Mouse (Mus musculus) monocyte, adult 5-6 weeks (primary cell): ENCODE data around the gene Klhl29. TPM values are rescaled to one million over a fixed set of nuclear protein-coding genes. Genes with fewer than 3 reads are reported as not detected.

Experiments
- ATAC-seq: fragments of 153-309, 156-312 bp; replicated peaks from 2 replicates; pipeline ENCODE4 v1.8.0; 2017; ENCODE audit warnings: mild to moderate bottlenecking; ENCODE audit not compliant: low TSS enrichment, insufficient number of reproducible peaks, severe bottlenecking, poor library complexity, low FRiP score
- total RNA-seq: library from RNA; stranded (forward); fragments of 200-1000, 200-491, 200-594 nt; gene quantifications from 3 replicates; pipeline ENCODE4 v1.2.3, GENCODE M21; 2017

Gene Klhl29
- total RNA-seq, 1 experiment from 2014 or later = not detected

- ATAC-seq = no peak
Observed at GRCm38 (mm10) chr12:5161631-5162030, 213.9 kb downstream of the Klhl29 start.

DNA sequence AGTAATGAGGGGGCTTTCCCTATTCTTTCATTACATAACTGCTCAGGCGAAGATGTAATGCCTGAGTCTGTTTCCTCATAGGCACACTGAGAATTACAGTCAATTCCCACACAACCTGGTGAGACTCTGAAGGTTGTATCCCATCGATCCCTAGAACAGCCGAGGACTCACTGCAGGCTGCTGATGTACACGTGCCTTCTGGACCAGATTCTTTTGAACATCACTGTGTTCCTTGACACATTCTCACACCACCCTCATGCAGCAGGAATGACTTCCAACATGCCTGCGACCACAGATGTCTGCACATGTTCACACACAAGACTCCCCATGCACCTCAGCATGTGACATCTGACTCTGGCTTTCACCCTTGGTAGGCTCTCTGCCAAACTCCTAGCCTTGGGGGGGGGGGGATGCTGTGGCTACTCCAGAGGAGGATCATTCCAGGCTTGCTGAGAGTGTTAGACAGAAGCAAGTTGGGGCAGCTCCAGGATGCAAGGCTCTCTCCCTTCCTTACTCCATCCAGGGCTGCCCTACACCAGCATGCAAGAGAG, 217.5 kb downstream of the Klhl29 start:
- no peak for ATAC-seq

- no peak for ATAC-seq
Observed at GRCm38 (mm10) chr12:5157021-5157681, 218.3 kb downstream of the Klhl29 start.

- no peak for ATAC-seq
Observed at GRCm38 (mm10) chr12:5155177-5155576, 220.3 kb downstream of the Klhl29 start.

- no peak for ATAC-seq
Observed at GRCm38 (mm10) chr12:5151859-5152258, 223.6 kb downstream of the Klhl29 start.

DNA sequence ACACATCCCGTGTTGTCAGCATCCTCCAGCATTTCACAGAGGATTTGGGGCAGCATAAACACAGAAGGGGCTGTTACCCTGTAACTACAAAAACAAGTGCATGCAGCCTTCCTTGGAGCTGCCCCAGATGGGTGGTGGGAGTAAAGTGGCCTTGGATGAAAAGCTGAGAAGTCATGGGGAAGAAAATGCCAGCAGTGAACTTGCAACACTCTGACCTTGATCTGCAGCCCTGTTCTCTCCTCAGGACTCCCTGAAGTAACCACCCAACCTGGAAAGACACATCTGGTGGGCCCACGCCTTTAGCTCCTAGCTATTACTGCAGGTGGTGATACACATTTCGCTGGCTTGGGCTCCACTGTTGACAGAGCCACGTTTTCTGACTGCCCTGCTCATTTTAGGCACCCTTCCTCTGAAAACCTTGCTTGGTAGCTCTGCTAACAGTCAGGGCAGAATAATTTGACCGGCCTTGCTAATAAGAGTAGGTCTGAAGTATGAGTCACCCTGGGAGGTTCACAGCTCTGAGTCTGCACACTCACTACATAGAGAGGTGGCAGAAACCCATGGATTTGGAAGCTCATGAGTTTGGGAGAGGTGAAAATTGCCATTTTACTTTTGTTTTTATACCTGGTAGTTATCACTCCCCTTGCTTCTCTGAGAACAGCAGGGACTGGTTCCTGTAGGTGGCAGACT, 228.0 kb downstream of the Klhl29 start:
- ATAC-seq = no peak

DNA sequence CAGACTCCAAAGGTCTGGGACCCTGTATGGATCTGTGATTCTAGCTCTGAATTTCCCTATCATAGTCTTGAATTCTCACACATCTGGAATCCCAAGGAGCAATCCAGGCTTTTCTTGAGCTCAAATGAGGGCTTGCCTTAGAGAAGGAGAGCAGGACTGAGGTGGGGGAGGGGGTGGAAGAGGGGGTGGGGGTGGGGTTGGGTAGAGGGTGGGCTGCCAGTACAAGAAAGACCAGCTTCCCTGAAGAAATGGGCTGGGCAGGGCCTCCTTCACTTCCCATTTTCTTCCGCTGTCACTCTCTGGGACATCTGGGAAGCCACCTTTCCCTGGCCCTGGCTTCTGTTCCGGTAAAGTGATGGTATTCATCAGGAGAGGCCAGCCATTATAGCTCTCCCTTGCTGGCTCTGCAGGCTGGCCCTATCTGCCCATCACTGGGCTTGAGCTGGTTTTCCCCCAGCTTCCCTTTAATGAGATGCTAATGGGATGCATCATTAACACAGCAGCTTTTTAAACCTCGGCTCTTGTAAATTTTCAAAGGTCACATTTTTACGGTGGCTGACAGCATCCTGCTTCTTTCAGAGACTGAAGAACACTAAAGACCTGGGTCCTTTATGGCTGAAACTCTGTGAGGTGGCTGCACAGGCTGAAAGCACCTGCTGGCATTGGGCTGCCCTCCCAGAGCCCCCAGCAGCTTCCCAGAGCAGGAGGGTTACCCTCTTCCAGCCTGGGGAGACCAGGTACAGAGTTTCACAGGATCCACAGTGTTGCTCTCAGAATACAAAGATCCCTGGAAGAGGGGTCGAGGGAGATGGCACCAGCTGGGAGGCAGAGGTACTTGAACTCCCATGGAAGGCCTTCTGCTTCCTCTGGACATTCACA, 231.3 kb downstream of the Klhl29 start:
- ATAC-seq = no peak

DNA sequence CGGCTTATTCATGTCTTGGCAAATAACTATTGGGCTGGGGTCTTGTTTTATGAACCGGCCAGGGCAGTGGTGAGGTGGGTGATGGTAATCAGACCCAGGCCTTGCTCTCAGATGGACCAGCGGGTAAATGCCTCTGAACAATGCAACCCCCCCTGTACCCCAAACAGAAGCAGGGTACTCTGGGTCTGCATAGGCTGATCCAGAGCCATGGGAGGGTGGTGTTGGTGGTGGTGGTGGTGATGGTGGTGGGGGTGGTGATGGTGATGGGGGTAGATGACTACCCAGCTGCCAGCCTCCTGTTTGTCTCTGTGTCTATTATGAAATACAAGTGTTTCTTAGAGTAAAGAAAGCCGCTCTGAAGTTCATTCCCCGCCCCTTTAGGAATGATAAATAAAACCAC, 232.3 kb downstream of the Klhl29 start:
- ATAC-seq = no peak

DNA sequence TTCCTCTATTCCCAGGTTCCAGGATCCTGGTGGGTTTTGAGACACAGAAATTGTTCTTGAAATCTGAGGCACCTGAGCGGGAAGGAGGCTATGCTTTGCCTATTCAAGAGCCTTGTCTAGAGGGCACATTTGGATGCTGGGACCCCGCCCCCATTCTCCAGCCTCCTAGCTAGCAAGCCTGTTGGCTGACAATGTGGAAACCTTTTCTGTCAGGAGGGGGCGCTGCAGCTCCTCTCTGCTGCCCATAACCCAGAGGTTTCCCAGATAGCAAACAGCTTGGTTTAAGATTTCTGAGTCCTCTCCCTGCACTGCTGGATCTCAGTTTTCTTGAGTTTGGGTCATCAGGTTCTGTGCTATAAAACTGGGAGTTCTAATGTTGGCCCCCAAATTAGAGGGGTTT, 232.7 kb downstream of the Klhl29 start:
- no peak for ATAC-seq

GRCm38 (mm10) chr12:5141040-5141439, 234.4 kb downstream of the Klhl29 start:
- no peak for ATAC-seq

- ATAC-seq = no peak
Observed at GRCm38 (mm10) chr12:5139302-5139701, 236.2 kb downstream of the Klhl29 start.

- ATAC-seq = no peak
Observed at GRCm38 (mm10) chr12:5136300-5136699, 239.2 kb downstream of the Klhl29 start.

DNA sequence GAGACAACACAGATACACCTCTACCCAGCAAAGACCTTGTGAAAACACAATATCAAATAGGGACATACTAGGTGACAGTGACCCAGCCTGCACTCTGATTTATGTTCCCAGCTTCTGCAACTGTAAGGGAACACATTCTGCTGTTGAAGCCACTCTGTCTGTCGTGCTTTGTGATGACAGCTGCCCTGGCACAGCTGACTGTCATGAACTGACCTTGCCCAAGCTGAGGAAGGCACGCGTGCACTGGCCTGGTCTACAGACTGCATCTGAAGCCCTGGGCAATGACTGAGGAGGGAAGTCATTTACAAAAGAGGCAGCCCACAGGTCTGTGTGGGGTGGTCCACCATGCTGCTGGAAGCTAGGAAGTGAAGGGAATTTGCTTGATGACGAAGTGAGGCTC, 246.3 kb downstream of the Klhl29 start:
- ATAC-seq = no peak

- no peak for ATAC-seq
Observed at GRCm38 (mm10) chr12:5125907-5126306, 249.6 kb downstream of the Klhl29 start.

DNA sequence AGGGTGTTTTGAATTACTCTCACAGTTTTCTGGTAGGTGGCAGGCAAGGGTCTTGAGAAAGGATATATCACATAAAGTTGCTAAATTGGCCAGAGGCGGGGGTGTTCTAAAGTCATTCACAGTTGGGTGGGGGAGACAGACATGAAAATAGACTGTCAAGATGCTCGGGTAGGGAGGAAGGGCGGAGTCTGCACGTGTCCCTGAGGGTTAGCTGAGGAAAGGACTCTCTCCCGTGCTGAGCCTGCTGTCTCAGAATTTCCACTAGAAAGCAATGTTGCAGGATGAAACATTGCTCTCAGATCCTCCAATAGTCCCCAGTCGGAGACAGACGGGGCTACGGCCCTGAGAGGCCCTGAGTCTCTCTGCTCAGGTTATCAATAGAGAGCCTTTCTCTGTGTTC, 252.5 kb downstream of the Klhl29 start:
- no peak for ATAC-seq

GRCm38 (mm10) chr12:5120249-5120648, 255.2 kb downstream of the Klhl29 start:
- no peak for ATAC-seq

- no peak for ATAC-seq
Observed at GRCm38 (mm10) chr12:5119726-5120125, 255.8 kb downstream of the Klhl29 start.

GRCm38 (mm10) chr12:5119286-5119685, 256.2 kb downstream of the Klhl29 start:
- no peak for ATAC-seq

GRCm38 (mm10) chr12:5116605-5117004, 258.9 kb downstream of the Klhl29 start:
- ATAC-seq = no peak
